Mouse (Mus musculus): ENCODE results near the gene Gpc6.

Gene Gpc6

GRCm38 (mm10) chr14:117894869-117895538 lies 969.9 kb downstream of the Gpc6 start:
- no peak for DNase-seq

GRCm38 (mm10) chr14:117895539-117895912 lies 970.4 kb downstream of the Gpc6 start:
- DNase-seq = no peak

GRCm38 (mm10) chr14:117904300-117904699 lies 979.2 kb downstream of the Gpc6 start:
- no peak for DNase-seq

- no peak for DNase-seq
Measured at GRCm38 (mm10) chr14:117905701-117906100, 980.6 kb downstream of the Gpc6 start.

- DNase-seq = no peak
Measured at GRCm38 (mm10) chr14:117906361-117906760, 981.2 kb downstream of the Gpc6 start.

- DNase-seq = no peak
Measured at GRCm38 (mm10) chr14:117908231-117908920, 983.3 kb downstream of the Gpc6 start.

GRCm38 (mm10) chr14:117909046-117909445 lies 983.9 kb downstream of the Gpc6 start:
- no peak for DNase-seq

GRCm38 (mm10) chr14:117910323-117910722 lies 985.2 kb downstream of the Gpc6 start:
- no peak for DNase-seq

- no peak for DNase-seq
Measured at GRCm38 (mm10) chr14:117912624-117913270, 987.6 kb downstream of the Gpc6 start.

GRCm38 (mm10) chr14:117916577-117916976 lies 991.5 kb downstream of the Gpc6 start:
- DNase-seq = no peak

GRCm38 (mm10) chr14:117918724-117919123 lies 993.6 kb downstream of the Gpc6 start:
- DNase-seq = no peak

GRCm38 (mm10) chr14:117919612-117920011 lies 994.5 kb downstream of the Gpc6 start:
- no peak for DNase-seq

GRCm38 (mm10) chr14:117921393-117922014 lies 996.4 kb downstream of the Gpc6 start:
- DNase-seq = peak in 1 of 2 experiments; percentile 41

GRCm38 (mm10) chr14:117923667-117924066 lies 998.6 kb downstream of the Gpc6 start:
- DNase-seq = no peak

- peak in 1 of 2 experiments; percentile 6 for DNase-seq
Measured at GRCm38 (mm10) chr14:117930105-117930847, 1005.2 kb downstream of the Gpc6 start.

- no peak for DNase-seq
Measured at GRCm38 (mm10) chr14:117930848-117931816, 1006.0 kb downstream of the Gpc6 start.

GRCm38 (mm10) chr14:117932163-117932851 lies 1007.2 kb downstream of the Gpc6 start:
- no peak for DNase-seq

- peak in 1 of 2 experiments; percentile 21 for DNase-seq
Measured at GRCm38 (mm10) chr14:117938554-117938953, 1013.4 kb downstream of the Gpc6 start.

GRCm38 (mm10) chr14:117939471-117939870 lies 1014.4 kb downstream of the Gpc6 start:
- DNase-seq = no peak

GRCm38 (mm10) chr14:117945920-117946503 lies 1020.9 kb downstream of the Gpc6 start:
- no peak for DNase-seq
